21 mouse cellular contexts compared by ENCODE assay signal in genomic region chr19:13749366-13749765, GRCm38 (mm10). TPM values are rescaled to one million over a fixed set of nuclear protein-coding genes. Genes with fewer than 3 reads are reported as not detected.
"Had no signal": no experiment of that assay in that cellular context is flagged by ENCODE, and none has a peak within 500 bp of the region (broad histone marks: within the 10 kb centered on the region; RNA-seq: fewer than 3 reads in every experiment).

No protein-coding gene starts in this region.

- DNase-seq: kidney, adult 9 months; kidney, postnatal 36 days; layer of hippocampus, adult 9-11 months; lung, embryonic 14.5 days; lung, postnatal 10 days; right cerebral cortex, adult 18-20 months; right cerebral cortex, postnatal 25 days had no signal

- H3K9me3 ChIP-seq: limb, embryonic 15.5 days; liver, embryonic 12.5 days; midbrain, embryonic 12.5 days had no signal

- ATAC-seq: liver, embryonic 12.5 days; midbrain, embryonic 16.5 days had no signal

- H3K27ac ChIP-seq: kidney, postnatal 0 days; limb, embryonic 15.5 days; liver, embryonic 12.5 days; macrophage; midbrain, embryonic 12.5 days; stomach, postnatal 0 days had no signal

- H3K9ac ChIP-seq: limb, embryonic 15.5 days; liver, embryonic 12.5 days; lung, embryonic 14.5 days; midbrain, embryonic 12.5 days had no signal

- H3K27me3 ChIP-seq: limb, embryonic 15.5 days; liver, embryonic 12.5 days; megakaryocyte, embryonic 14.5 days; midbrain, embryonic 12.5 days had no signal

- H3K4me2 ChIP-seq: limb, embryonic 15.5 days; liver, embryonic 12.5 days; lung, embryonic 14.5 days; midbrain, embryonic 12.5 days had no signal

- H3K4me1 ChIP-seq: limb, embryonic 15.5 days; liver, embryonic 12.5 days; megakaryocyte, embryonic 14.5 days; midbrain, embryonic 12.5 days had no signal

- H3K36me3 ChIP-seq: limb, embryonic 15.5 days; liver, embryonic 12.5 days; midbrain, embryonic 12.5 days had no signal

- H3K4me3 ChIP-seq: limb, embryonic 15.5 days; liver, embryonic 12.5 days; megakaryocyte, embryonic 14.5 days; midbrain, embryonic 12.5 days had no signal

RNA-seq across cellular contexts. Expression of gene Olfr1494, which starts 9.8 kb away (rescaled TPM):
- total RNA-seq: layer of hippocampus, adult 18-20 months; left cerebral cortex, postnatal 10 days had no signal
- polyA plus RNA-seq: kidney, postnatal 0 days; limb, embryonic 11.5 days; limb, embryonic 15.5 days; liver, embryonic 12.5 days; liver, embryonic 16.5 days; lung, embryonic 14.5 days; macrophage; midbrain, embryonic 12.5 days; midbrain, embryonic 16.5 days; neural tube, embryonic 14.5 days; small intestine, adult 2 months; stomach, postnatal 0 days had no signal

RNA-seq across cellular contexts. Expression of gene Olfr1495, which starts 15.0 kb away (rescaled TPM):
- total RNA-seq: layer of hippocampus, adult 18-20 months; left cerebral cortex, postnatal 10 days had no signal
- polyA plus RNA-seq: kidney, postnatal 0 days; limb, embryonic 11.5 days; limb, embryonic 15.5 days; liver, embryonic 12.5 days; liver, embryonic 16.5 days; lung, embryonic 14.5 days; macrophage; midbrain, embryonic 12.5 days; midbrain, embryonic 16.5 days; neural tube, embryonic 14.5 days; small intestine, adult 2 months; stomach, postnatal 0 days had no signal

RNA-seq across cellular contexts. Expression of gene Olfr1493-ps1, which starts 26.3 kb away (rescaled TPM):
- total RNA-seq: layer of hippocampus, adult 18-20 months; left cerebral cortex, postnatal 10 days had no signal
- polyA plus RNA-seq: kidney, postnatal 0 days; limb, embryonic 11.5 days; limb, embryonic 15.5 days; liver, embryonic 12.5 days; liver, embryonic 16.5 days; lung, embryonic 14.5 days; macrophage; midbrain, embryonic 12.5 days; midbrain, embryonic 16.5 days; neural tube, embryonic 14.5 days; small intestine, adult 2 months; stomach, postnatal 0 days had no signal

RNA-seq across cellular contexts. Expression of gene Olfr1496, which starts 28.3 kb away (rescaled TPM):
- total RNA-seq: layer of hippocampus, adult 18-20 months; left cerebral cortex, postnatal 10 days had no signal
- polyA plus RNA-seq: kidney, postnatal 0 days; limb, embryonic 11.5 days; limb, embryonic 15.5 days; liver, embryonic 12.5 days; liver, embryonic 16.5 days; lung, embryonic 14.5 days; macrophage; midbrain, embryonic 12.5 days; midbrain, embryonic 16.5 days; neural tube, embryonic 14.5 days; small intestine, adult 2 months; stomach, postnatal 0 days had no signal

RNA-seq across cellular contexts. Expression of gene Olfr1497, which starts 48.6 kb away (rescaled TPM):
- total RNA-seq: layer of hippocampus, adult 18-20 months; left cerebral cortex, postnatal 10 days had no signal
- polyA plus RNA-seq: kidney, postnatal 0 days; limb, embryonic 11.5 days; limb, embryonic 15.5 days; liver, embryonic 12.5 days; liver, embryonic 16.5 days; lung, embryonic 14.5 days; macrophage; midbrain, embryonic 12.5 days; midbrain, embryonic 16.5 days; neural tube, embryonic 14.5 days; small intestine, adult 2 months; stomach, postnatal 0 days had no signal
